Mouse (Mus musculus) cerebellum, adult 2 months (tissue): Measurements from ENCODE around the gene Supt6. TPM values are rescaled to one million over a fixed set of nuclear protein-coding genes. Genes with fewer than 3 reads are reported as not detected.

ENCODE experiments used
- DNase-seq, 2 experiments: peaks; one replicate each; pipeline ENCODE4 v3.0.0; 2021
- H3K27ac ChIP-seq: fragments of 200-500 bp; 2 replicates; pipeline ENCODE4 v1.5.1; 2012; ENCODE audit warnings: low read length, control low read depth, inconsistent platforms; ENCODE audit not compliant: insufficient read depth
- H3K27me3 ChIP-seq: fragments of 200-500 bp; 2 replicates; pipeline ENCODE4 v1.6.1; 2012; ENCODE audit warnings: inconsistent platforms, mild to moderate bottlenecking, low read length, moderate library complexity; ENCODE audit not compliant: control insufficient read depth, insufficient read depth
- H3K4me1 ChIP-seq: fragments of 200-500 bp; 2 replicates; pipeline ENCODE4 v1.6.1; 2011; ENCODE audit warnings: low read length; ENCODE audit not compliant: control insufficient read depth, insufficient read depth
- H3K4me3 ChIP-seq: fragments of 200-500 bp; replicated peaks from 2 replicates; pipeline ENCODE3; 2011; ENCODE audit warnings: mild to moderate bottlenecking, low read depth, low read length, control low read depth; ENCODE audit not compliant: insufficient read depth
- CTCF ChIP-seq: fragments of 200-500 bp; IDR thresholded peaks from 2 replicates; pipeline ENCODE4 v1.5.1; 2011; ENCODE audit warnings: low read depth, mild to moderate bottlenecking, control low read depth, low read length, moderate library complexity, borderline replicate concordance; ENCODE audit not compliant: insufficient read depth
- POLR2A ChIP-seq: fragments of 200-500 bp; IDR thresholded peaks from 2 replicates; pipeline ENCODE4 v1.6.1; 2011; ENCODE audit warnings: low read length, control low read depth, borderline replicate concordance; ENCODE audit not compliant: insufficient read depth
- WGBS: fragments of 180-500 bp; shearing (Covaris S2); methylation state at CpG from one replicate; pipeline ENCODE4 v1.1.7; 2018; 5-methylcytosine and 5-hydroxymethylcytosine counted together
- polyA plus RNA-seq: library from polyadenylated mRNA; depleted of rRNA; stranded (reverse); fragments of >200 nt; gene quantifications from 2 replicates; pipeline ENCODE4 v1.2.3, GENCODE M21; 2012

The Supt6 gene
- polyA plus RNA-seq, 1 experiment = 50.3 TPM

- WGBS = 62% methylated on average over 13 of the region's 13 CpGs
- no peak overlapping the region for H3K27ac ChIP-seq
- H3K27me3 ChIP-seq = no peaks in the 10 kb centered on the region
- DNase-seq = no peak
- H3K4me3 ChIP-seq = no peak overlapping the region
- no peaks in the 10 kb centered on the region for H3K4me1 ChIP-seq
- TF ChIP-seq POLR2A = no peak
- TF ChIP-seq CTCF = no peak
These were observed 26.2 kb upstream of the Supt6 start for GRCm38 (mm10) chr11:78271986-78272385.

GRCm38 (mm10) chr11:78265571-78265970 is 19.8 kb upstream of the Supt6 start:
- TF ChIP-seq CTCF (no peak), POLR2A (no peak)
- WGBS = 67% methylated on average over 6 of the region's 6 CpGs

DNA sequence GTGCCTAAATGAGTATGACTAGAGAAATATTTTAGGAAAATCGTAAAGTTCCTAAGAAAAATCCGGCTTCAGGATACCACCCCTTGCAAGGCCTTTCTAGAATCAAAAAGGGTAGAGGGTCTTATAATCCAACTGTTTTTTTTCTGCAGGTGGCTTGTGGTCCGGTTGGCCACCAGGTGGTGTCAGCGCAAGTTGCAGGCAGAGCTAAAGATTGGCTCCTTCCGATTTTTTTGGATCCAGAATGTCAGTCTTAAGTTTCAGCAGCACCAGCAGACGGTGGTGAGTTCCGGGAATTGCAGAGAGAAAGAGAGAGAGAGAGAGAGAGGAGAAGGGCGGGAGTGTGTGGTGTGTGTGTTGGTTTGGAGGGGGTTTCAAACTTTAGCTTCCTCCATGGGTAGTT is 16.8 kb upstream of the Supt6 start:
- TF ChIP-seq CTCF (peak; percentile 51; the same call in 1 of the 2 replicates), POLR2A (no peak)
- no peak overlapping the region for H3K27ac ChIP-seq
- no peaks in the 10 kb centered on the region; the same call in 1 of the 2 replicates for H3K4me1 ChIP-seq
- peak; percentile 35 to 55 for DNase-seq
- peak overlapping the region; percentile 35 for H3K4me3 ChIP-seq
- WGBS = 3% methylated on average over 8 of the region's 8 CpGs
- H3K27me3 ChIP-seq = no peaks in the 10 kb centered on the region

More at GRCm38 (mm10) chr11:78265571-78265970, 19.8 kb upstream of the Supt6 start:
- Histone ChIP-seq H3K27ac (no peak overlapping the region), H3K4me3 (no peak overlapping the region), H3K27me3 (no peaks in the 10 kb centered on the region), H3K4me1 (no peaks in the 10 kb centered on the region; the same call in 1 of the 2 replicates)
- no peak for DNase-seq

GRCm38 (mm10) chr11:78261380-78262352 is 15.9 kb upstream of the Supt6 start, which contains the start of gene 2610507B11Rik:
TSS of gene 2610507B11Rik (plus strand) at chr11:78261752.
- peak within 1 kb of the TSS; percentile 95 for H3K4me3 ChIP-seq
- no peaks in the 10 kb centered on the region for H3K27me3 ChIP-seq
- TF ChIP-seq CTCF (no peak), POLR2A (peak; percentile 57)
- no peaks in the 10 kb centered on the region; the same call in 1 of the 2 replicates for H3K4me1 ChIP-seq
- DNase-seq = peak; percentile 92 to 95
- H3K27ac ChIP-seq = peak within 1 kb of the TSS; percentile 80; the same call in 1 of the 2 replicates
- under 1% methylated on average over 113 of the region's 115 CpGs for WGBS

DNA sequence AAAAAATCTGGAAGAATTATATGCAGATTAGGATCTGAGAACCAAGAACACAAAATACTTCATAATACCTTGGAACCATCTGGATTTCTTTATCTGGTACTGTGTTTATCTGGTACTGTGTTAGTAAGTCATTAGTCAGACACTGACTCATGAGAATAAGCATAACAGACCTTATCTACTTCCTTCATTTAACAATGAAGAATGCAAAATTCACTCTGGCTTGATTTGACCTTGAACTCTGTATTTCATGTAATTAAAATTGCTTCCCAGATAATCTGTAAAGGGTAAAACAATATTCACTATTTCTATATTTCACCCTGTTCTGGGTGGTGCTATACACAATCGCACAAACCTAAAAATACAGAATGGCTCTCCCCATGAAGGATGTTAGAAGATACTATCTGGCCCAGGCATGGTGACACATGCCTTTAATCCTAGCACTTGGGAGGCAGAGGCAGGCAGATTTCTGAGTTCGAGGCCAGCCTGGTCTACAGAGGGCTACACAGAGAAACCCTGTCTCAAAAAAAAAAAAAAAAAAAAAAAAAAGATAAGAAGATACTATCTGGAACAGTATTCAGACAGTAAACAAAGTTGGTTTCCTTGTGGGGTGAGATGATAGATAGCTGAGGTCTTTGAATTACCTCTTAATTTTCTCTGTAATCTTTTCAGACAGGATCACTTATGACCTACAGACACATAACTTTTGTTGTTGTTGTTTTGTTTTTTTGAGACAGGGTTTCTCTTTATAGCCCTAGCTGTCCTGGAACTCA is 14.9 kb upstream of the Supt6 start:
- no peaks in the 10 kb centered on the region for H3K27me3 ChIP-seq
- 98% methylated on average over 2 of the region's 2 CpGs for WGBS
- no peak overlapping the region for H3K4me3 ChIP-seq
- TF ChIP-seq POLR2A = no peak
- TF ChIP-seq CTCF = no peak
- no peaks in the 10 kb centered on the region; the same call in 1 of the 2 replicates for H3K4me1 ChIP-seq
- DNase-seq = no peak
- H3K27ac ChIP-seq = no peak overlapping the region

DNA sequence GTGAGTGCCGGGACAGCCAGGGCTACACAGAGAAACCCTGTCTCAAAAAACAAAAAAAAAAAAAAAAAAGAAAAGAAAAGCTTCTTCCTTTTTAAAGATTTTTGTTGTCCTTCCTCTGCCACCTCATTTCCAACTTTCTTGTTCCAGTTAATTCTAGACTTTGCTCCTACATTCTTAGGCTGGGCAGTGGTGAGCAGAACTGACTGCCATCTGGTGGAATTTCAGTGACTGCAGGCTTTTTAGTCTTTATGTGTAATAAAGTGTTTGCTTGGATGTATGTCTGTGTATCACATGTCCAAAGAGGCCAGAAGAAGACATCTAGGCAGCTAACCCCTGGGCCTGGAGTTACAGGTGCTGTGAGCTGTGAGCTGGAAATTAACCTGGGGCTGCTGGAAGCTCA is 10.8 kb upstream of the Supt6 start:
- Histone ChIP-seq H3K27ac (no peak overlapping the region), H3K4me3 (no peak overlapping the region), H3K27me3 (no peaks in the 10 kb centered on the region), H3K4me1 (no peaks in the 10 kb centered on the region)
- TF ChIP-seq POLR2A (no peak), CTCF (no peak)
- 92% methylated on average over 1 of the region's 1 CpGs for WGBS
- DNase-seq = no peak

- H3K4me3 ChIP-seq = no peak overlapping the region
- no peaks in the 10 kb centered on the region for H3K27me3 ChIP-seq
- H3K4me1 ChIP-seq = peaks cover 7% of the 10 kb centered on the region
- no peak for DNase-seq
- WGBS = 65% methylated on average over 4 of the region's 4 CpGs
- no peak overlapping the region for H3K27ac ChIP-seq
- TF ChIP-seq CTCF = no peak
- TF ChIP-seq POLR2A = no peak
These were observed 1.9 kb upstream of the Supt6 start for GRCm38 (mm10) chr11:78247727-78248140.

DNA sequence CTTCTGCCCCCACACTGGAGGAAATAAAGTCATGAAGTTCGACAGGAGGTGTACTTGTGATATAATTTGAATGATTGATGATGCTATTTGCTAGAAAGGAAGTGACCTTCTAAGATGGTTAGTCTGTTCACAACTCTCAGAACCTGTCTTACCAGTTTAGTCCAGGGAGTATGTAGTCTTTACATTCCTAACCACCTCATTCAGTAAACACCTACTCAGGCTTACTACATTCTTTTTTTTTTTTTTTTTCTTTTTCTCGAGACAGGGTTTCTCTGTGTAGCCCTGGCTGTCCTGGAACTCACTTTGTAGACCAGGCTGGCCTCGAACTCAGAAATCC is 1.2 kb upstream of the Supt6 start:
- Histone ChIP-seq H3K27ac (no peak overlapping the region), H3K4me1 (peaks cover 10% of the 10 kb centered on the region), H3K27me3 (no peaks in the 10 kb centered on the region), H3K4me3 (no peak overlapping the region)
- TF ChIP-seq POLR2A (no peak), CTCF (no peak)
- 76% methylated on average over 3 of the region's 3 CpGs for WGBS
- DNase-seq = no peak
